Mouse (Mus musculus): ENCODE data around the gene Camk2b.
"Not testable (repeated sequence)": the region's sequence is repeated elsewhere in the genome, so short reads cannot be mapped to it uniquely, and the experiment has no call there.

- not testable (repeated sequence) for TF ChIP-seq POLR2A (IDR thresholded peaks at IDR 0.05; ENCODE audit: low read depth, low read length); CTCF (conservative IDR thresholded peaks at IDR 0.05; ENCODE audit: insufficient read depth, insufficient read length, low read depth, low read length)
These were observed 131.6 kb downstream of the Camk2b start for GRCm38 (mm10) chr11:5934531-5934930.
